21 mouse cellular contexts compared by ENCODE assay signal in the genomic region with DNA sequence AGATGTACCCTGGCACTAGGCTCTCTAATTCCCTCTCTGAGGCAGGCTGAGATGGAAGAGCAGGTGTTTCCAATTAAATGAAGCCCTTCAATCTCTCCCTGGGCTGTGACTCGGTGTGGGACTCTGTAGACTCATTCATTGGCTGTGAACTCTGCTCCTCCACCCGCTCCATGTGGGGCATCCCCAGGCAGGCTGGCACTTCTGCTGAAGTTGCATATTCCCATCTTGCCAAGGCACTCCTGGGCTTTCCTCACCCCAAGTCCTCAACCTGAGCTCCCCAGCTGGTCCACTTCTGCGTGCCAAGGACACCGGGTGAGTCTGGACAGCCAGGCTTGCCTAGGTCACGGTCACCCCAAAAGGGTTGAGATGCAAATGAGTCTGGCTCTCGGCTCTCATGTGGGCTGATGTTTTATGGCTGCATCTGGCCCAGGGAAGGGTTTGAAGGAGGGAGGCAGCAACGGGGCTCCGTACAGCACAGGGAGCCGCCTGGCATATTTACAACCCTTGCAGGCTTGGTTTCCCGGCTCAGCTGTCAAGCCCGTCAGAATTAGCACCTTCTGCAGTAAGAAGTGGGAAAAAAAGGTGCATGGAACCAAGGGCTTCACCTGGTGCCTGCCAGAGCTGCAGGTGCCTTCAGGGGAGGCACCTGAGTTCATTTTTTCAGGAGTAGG.
DNase-seq lines count a peak whose midpoint lies in the region; ATAC-seq and TF ChIP-seq lines count a peak whose summit lies in the region.
"Had no signal": no experiment of that assay in that cellular context is flagged by ENCODE, and none has a peak within 500 bp of the region (broad histone marks: within the 10 kb centered on the region; RNA-seq: fewer than 3 reads in every experiment).

No protein-coding gene starts in this region.

- H3K9ac ChIP-seq in hindbrain, postnatal 0 days (replicated peaks; ENCODE audit: low read length): no peak overlapping the region
- H3K9ac ChIP-seq in hindbrain, embryonic 14.5 days: no peak overlapping the region
- H3K9ac ChIP-seq: embryonic facial prominence, embryonic 12.5 days; heart, embryonic 12.5 days; limb, embryonic 13.5 days; liver, embryonic 15.5 days had no signal

- H3K4me2 ChIP-seq in hindbrain, postnatal 0 days (ENCODE audit: low read depth, low read length): no peak overlapping the region
- H3K4me2 ChIP-seq in hindbrain, embryonic 14.5 days (replicated peaks): no peak overlapping the region
- H3K4me2 ChIP-seq: embryonic facial prominence, embryonic 12.5 days; heart, embryonic 12.5 days; limb, embryonic 13.5 days; liver, embryonic 15.5 days had no signal

- 49% methylated on average over 11 of the region's 11 CpGs for WGBS in hindbrain, postnatal 0 days
- WGBS in hindbrain, embryonic 14.5 days: 74% methylated on average over 11 of the region's 11 CpGs

- no peak overlapping the region for H3K4me3 ChIP-seq in hindbrain, postnatal 0 days (ENCODE audit: low read length)
- no peak overlapping the region for H3K4me3 ChIP-seq in hindbrain, embryonic 14.5 days (replicated peaks; ENCODE audit: low read length)
- H3K4me3 ChIP-seq: embryonic facial prominence, embryonic 12.5 days; gastrocnemius, adult 2 months; heart, embryonic 12.5 days; limb, embryonic 13.5 days; liver, embryonic 15.5 days had no signal

- H3K4me1 ChIP-seq in hindbrain, postnatal 0 days (ENCODE audit: insufficient read depth, low read length): peaks cover 5% of the 10 kb centered on the region; the same call in 1 of the 2 replicates
- H3K4me1 ChIP-seq in hindbrain, embryonic 14.5 days (replicated peaks; ENCODE audit: control insufficient read depth, insufficient read depth, low read length): 0 out of 2 replicates have a peak, but pooled peaks cover 4% of the 10 kb centered on the region
- H3K4me1 ChIP-seq: embryonic facial prominence, embryonic 12.5 days; heart, embryonic 12.5 days; limb, embryonic 13.5 days; liver, embryonic 15.5 days had no signal

- no peak for TF ChIP-seq CTCF in hindbrain, postnatal 0 days (IDR thresholded peaks at IDR 0.05; ENCODE audit: low read depth)

- H3K27ac ChIP-seq in hindbrain, postnatal 0 days: no peak overlapping the region
- H3K27ac ChIP-seq in hindbrain, embryonic 14.5 days: no peak overlapping the region
- H3K27ac ChIP-seq: embryonic facial prominence, embryonic 12.5 days; gastrocnemius, adult 2 months; limb, embryonic 13.5 days; liver, embryonic 15.5 days; stomach, postnatal 0 days had no signal

- no peak for ATAC-seq in cerebellum, adult (ENCODE audit: insufficient number of reproducible peaks, low FRiP score, low TSS enrichment)
- 0 out of 2 replicates have a peak, but pooled peaks have one; percentile 24 for ATAC-seq in hindbrain, postnatal 0 days
- ATAC-seq in hindbrain, embryonic 14.5 days (ENCODE audit: low FRiP score): no peak

- H3K9me3 ChIP-seq in hindbrain, postnatal 0 days (ENCODE audit: low read length): no peaks in the 10 kb centered on the region
- H3K9me3 ChIP-seq in hindbrain, embryonic 14.5 days (ENCODE audit: control insufficient read depth, low read length): no peaks in the 10 kb centered on the region
- H3K9me3 ChIP-seq: embryonic facial prominence, embryonic 12.5 days; heart, embryonic 12.5 days; limb, embryonic 13.5 days; liver, embryonic 15.5 days had no signal

- peak; percentile 27 for DNase-seq in cerebellum, adult 11 months
- DNase-seq in hindbrain, postnatal 0 days (ENCODE audit: low spot score): no peak
- DNase-seq in hindbrain, embryonic 14.5 days (ENCODE audit: low spot score): no peak
- peak; percentile 52 for DNase-seq in brain, adult 2 months (ENCODE audit: low read depth, low spot score)
- DNase-seq in cerebellum, postnatal 25 days: peak; percentile 31 to 44
- no peak for DNase-seq in kidney, postnatal 14 days
- no peak for DNase-seq in adrenal gland, adult (ENCODE audit: inconsistent age in 2 of 2, low spot score in 1 of 2)
- DNase-seq: gastrocnemius, adult 2 months; heart, postnatal 36 days; kidney, adult 8-10 months; kidney, postnatal 36 days; layer of hippocampus, postnatal 36 days; lung, postnatal 10 days; midbrain, embryonic 14.5 days; thymus, postnatal 14 days had no signal

- H3K36me3 ChIP-seq in hindbrain, postnatal 0 days (ENCODE audit: insufficient read depth, low read length): no peaks in the 10 kb centered on the region
- no peaks in the 10 kb centered on the region for H3K36me3 ChIP-seq in hindbrain, embryonic 14.5 days (replicated peaks; ENCODE audit: control insufficient read depth, insufficient read depth)
- H3K36me3 ChIP-seq: embryonic facial prominence, embryonic 12.5 days; heart, embryonic 12.5 days; limb, embryonic 13.5 days; liver, embryonic 15.5 days had no signal

- no peaks in the 10 kb centered on the region for H3K27me3 ChIP-seq in hindbrain, postnatal 0 days (ENCODE audit: insufficient read depth, low read length)
- H3K27me3 ChIP-seq in hindbrain, embryonic 14.5 days (ENCODE audit: control insufficient read depth, insufficient read depth, low read length): 0 out of 2 replicates have a peak, but pooled peaks cover 4% of the 10 kb centered on the region
- H3K27me3 ChIP-seq: liver, embryonic 15.5 days had no signal

Comparison
In these comparisons a context has a peak if more than half of its experiments do, and no peak if none do; other contexts are left out.
1. DNase-seq: peak in cerebellum, adult 11 months (single experiment), brain, adult 2 months (single experiment) and cerebellum, postnatal 25 days (2 of 2); none in hindbrain, postnatal 0 days (single experiment), hindbrain, embryonic 14.5 days (single experiment), kidney, postnatal 14 days (single experiment) and adrenal gland, adult (0 of 2).